Mouse (Mus musculus) heart, adult 2 months (tissue): ENCODE results near the gene Map3k21.

Experiments
- CTCF ChIP-seq: fragments of 200-600 bp; IDR thresholded peaks from 2 replicates; pipeline ENCODE4 v1.8.1; 2022; ENCODE audit warnings: antibody characterized with exemption, mild to moderate bottlenecking, moderate library complexity
- POLR2A ChIP-seq: fragments of 200-500 bp; IDR thresholded peaks from 2 replicates; pipeline ENCODE4 v1.6.1; 2011; ENCODE audit warnings: mild to moderate bottlenecking, low read depth, low read length, control low read depth; ENCODE audit not compliant: insufficient read depth

- TF ChIP-seq CTCF, result no peak; the same call in 1 of the 2 replicates
- no peak for TF ChIP-seq POLR2A
Measured at GRCm38 (mm10) chr8:125870821-125871321, 39.4 kb upstream of the Map3k21 start.
